Mouse (Mus musculus) midbrain, embryonic 15.5 days (tissue): ENCODE data around the gene Fam135a. TPM values are rescaled to one million over a fixed set of nuclear protein-coding genes. Genes with fewer than 3 reads are reported as not detected.
A peak's percentile ranks its signal among the peaks of the same experiment; 100 is the strongest.

Experiments used
- ATAC-seq: fragments of 200-750 bp; cut with Nextera tagmentation; replicated peaks from 2 replicates; pipeline ENCODE4 v1.8.0; 2017; ENCODE audit warnings: moderate TSS enrichment
- H3K27ac ChIP-seq: fragments of 300-500 bp; sonication (generic); 2 replicates; pipeline ENCODE4 v1.5.1; 2015; ENCODE audit warnings: mild to moderate bottlenecking, inconsistent platforms
- H3K27me3 ChIP-seq: fragments of 300-500 bp; sonication (generic); replicated peaks from 2 replicates; pipeline ENCODE4 v1.6.1; 2015; ENCODE audit warnings: inconsistent platforms
- H3K36me3 ChIP-seq: fragments of 300-500 bp; sonication (generic); replicated peaks from 2 replicates; pipeline ENCODE4 v1.6.1; 2015; ENCODE audit warnings: inconsistent platforms
- H3K4me1 ChIP-seq: fragments of 300-500 bp; sonication (generic); 2 replicates; pipeline ENCODE4 v1.6.1; 2015; ENCODE audit warnings: inconsistent platforms
- H3K4me2 ChIP-seq: fragments of 300-500 bp; sonication (generic); 2 replicates; pipeline ENCODE4 v1.6.1; 2015; ENCODE audit warnings: inconsistent platforms, mild to moderate bottlenecking, moderate library complexity
- H3K4me3 ChIP-seq: fragments of 300-500 bp; sonication (generic); 2 replicates; pipeline ENCODE4 v1.5.1; 2015; ENCODE audit warnings: mild to moderate bottlenecking, inconsistent platforms
- H3K9ac ChIP-seq: fragments of 300-500 bp; sonication (generic); 2 replicates; pipeline ENCODE4 v1.6.1; 2015; ENCODE audit warnings: mild to moderate bottlenecking, inconsistent platforms
- H3K9me3 ChIP-seq: fragments of 300-500 bp; sonication (generic); 2 replicates; pipeline ENCODE4 v1.6.1; 2016; ENCODE audit warnings: inconsistent platforms
- WGBS: fragments of 180-500 bp; shearing (Covaris S2); methylation state at CpG from one replicate; pipeline ENCODE4 v1.1.7; 2015; ENCODE audit warnings: mixed read lengths; 5-methylcytosine and 5-hydroxymethylcytosine counted together
- polyA plus RNA-seq: library from polyadenylated mRNA; unstranded; fragments of >200 nt; fragmentation: Nextera tagmentation; extraction: Ambion mirVana; gene quantifications from 2 replicates; pipeline ENCODE4 v1.2.1, GENCODE M21; 2015

Fam135a gene
- polyA plus RNA-seq, 1 experiment from 2014 or later: 27.7 TPM

DNA sequence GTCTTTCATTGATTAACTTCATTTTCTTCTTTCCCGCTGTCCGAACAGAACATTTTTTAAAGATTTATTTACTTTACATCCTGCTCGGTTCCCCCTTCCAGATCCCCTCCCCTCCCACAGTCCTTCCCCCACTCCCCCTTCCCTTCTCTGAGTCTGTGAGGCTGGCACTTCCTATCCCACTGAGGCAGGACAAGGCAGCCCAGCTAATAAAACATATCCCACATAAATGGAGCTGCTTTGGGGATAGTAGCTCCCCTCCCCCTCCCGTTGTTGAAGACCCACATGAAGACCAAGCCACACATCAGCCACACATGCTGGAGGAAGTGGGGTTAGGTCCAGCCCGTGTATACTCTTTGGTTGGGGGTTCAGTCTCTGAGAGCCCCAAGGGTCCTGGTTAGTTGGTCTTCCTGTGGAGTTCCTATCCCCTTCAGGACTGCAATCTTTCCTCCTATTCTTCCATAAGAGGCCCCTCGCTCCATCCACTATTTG is 773 bp upstream of the Fam135a start:
- H3K9me3 ChIP-seq: no peaks in the 10 kb centered on the region
- WGBS: 55% methylated on average over 6 of the region's 6 CpGs
- H3K4me1 ChIP-seq: peaks cover 20% of the 10 kb centered on the region
- H3K4me3 ChIP-seq: peak overlapping the region; percentile 97
- peak; percentile 43 for ATAC-seq
- H3K4me2 ChIP-seq: peak overlapping the region; percentile 59
- H3K27ac ChIP-seq: peak overlapping the region; percentile 75
- H3K9ac ChIP-seq: peak overlapping the region; percentile 95; the same call in 1 of the 2 replicates
- H3K36me3 ChIP-seq: no peaks in the 10 kb centered on the region
- no peaks in the 10 kb centered on the region for H3K27me3 ChIP-seq

- no peaks in the 10 kb centered on the region for H3K27me3 ChIP-seq
- H3K36me3 ChIP-seq: no peaks in the 10 kb centered on the region
- under 1% methylated on average over 43 of the region's 44 CpGs for WGBS
- H3K9ac ChIP-seq: peak overlapping the region; percentile 95
- peak; percentile 64 for ATAC-seq
- no peaks in the 10 kb centered on the region for H3K9me3 ChIP-seq
- peak overlapping the region; percentile 59 for H3K4me2 ChIP-seq
- H3K4me3 ChIP-seq: peak overlapping the region; percentile 97
- H3K4me1 ChIP-seq: peaks cover 20% of the 10 kb centered on the region
- H3K27ac ChIP-seq: peak overlapping the region; percentile 85
Measured at GRCm38 (mm10) chr1:24099541-24099925, 608 bp downstream of the Fam135a start.

- H3K4me3 ChIP-seq: no peak overlapping the region
- H3K27me3 ChIP-seq: no peaks in the 10 kb centered on the region
- ATAC-seq: no peak
- 64% methylated on average over 8 of the region's 8 CpGs for WGBS
- peaks cover 20% of the 10 kb centered on the region for H3K4me1 ChIP-seq
- no peaks in the 10 kb centered on the region for H3K36me3 ChIP-seq
- H3K27ac ChIP-seq: no peak overlapping the region
- H3K9me3 ChIP-seq: no peaks in the 10 kb centered on the region
- no peak overlapping the region for H3K4me2 ChIP-seq
- no peak overlapping the region for H3K9ac ChIP-seq
Measured at GRCm38 (mm10) chr1:24097541-24097940, 2.6 kb downstream of the Fam135a start.

GRCm38 (mm10) chr1:24092414-24092813 is 7.7 kb downstream of the Fam135a start:
- Histone ChIP-seq H3K4me1 (peaks cover 5% of the 10 kb centered on the region; the same call in 1 of the 2 replicates), H3K4me3 (no peak overlapping the region), H3K4me2 (no peak overlapping the region), H3K27me3 (no peaks in the 10 kb centered on the region), H3K36me3 (no peaks in the 10 kb centered on the region), H3K9ac (no peak overlapping the region), H3K9me3 (no peaks in the 10 kb centered on the region), H3K27ac (no peak overlapping the region)
- 92% methylated on average over 7 of the region's 7 CpGs for WGBS
- no peak for ATAC-seq

DNA sequence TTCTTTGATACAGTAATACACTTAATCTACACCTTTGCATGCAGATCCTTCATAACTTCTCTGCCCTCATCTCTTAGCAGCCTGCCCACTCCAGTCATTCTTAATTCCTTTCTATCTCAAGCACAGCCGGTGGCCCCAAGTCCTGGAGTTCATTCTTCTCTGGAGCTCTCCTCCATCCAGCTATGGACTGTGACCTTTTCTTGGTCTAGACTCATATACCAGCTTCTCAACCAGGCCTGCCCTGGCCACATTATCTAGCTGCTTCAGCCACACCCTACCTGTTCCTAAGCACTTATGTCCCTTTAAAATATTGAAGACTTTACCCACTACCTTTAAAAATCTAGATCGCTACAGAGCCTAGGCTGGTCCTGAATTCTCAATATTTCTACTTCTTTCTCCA is 9.5 kb downstream of the Fam135a start:
- ATAC-seq: no peak
- Histone ChIP-seq H3K9me3 (no peaks in the 10 kb centered on the region), H3K27me3 (no peaks in the 10 kb centered on the region), H3K36me3 (no peaks in the 10 kb centered on the region), H3K4me1 (no peaks in the 10 kb centered on the region), H3K4me3 (no peak overlapping the region), H3K4me2 (no peak overlapping the region), H3K27ac (no peak overlapping the region), H3K9ac (no peak overlapping the region)
- WGBS: 94% methylated on average over 2 of the region's 2 CpGs

DNA sequence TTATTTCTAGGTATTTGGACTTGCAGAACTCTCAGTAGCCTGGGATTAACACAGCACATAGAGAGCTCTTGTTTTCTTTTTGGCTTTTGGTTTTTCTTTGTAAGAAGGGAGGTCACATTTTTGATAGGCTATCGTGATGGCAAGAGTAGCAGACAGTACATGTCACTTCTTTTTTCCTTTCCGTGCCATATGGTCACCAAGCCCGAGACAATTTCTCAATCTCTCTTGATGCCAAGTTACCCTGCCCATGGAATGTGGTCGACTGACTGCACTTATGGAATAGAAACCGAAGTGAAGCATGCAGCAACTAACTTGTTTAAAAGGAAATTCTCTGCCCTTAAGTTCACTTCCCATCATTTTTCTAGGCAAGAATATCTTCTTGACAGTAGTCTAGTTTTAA is 10.0 kb downstream of the Fam135a start:
- no peaks in the 10 kb centered on the region for H3K36me3 ChIP-seq
- H3K9ac ChIP-seq: no peak overlapping the region
- H3K27ac ChIP-seq: no peak overlapping the region
- no peak for ATAC-seq
- WGBS: 84% methylated on average over 5 of the region's 5 CpGs
- no peaks in the 10 kb centered on the region for H3K4me1 ChIP-seq
- H3K4me2 ChIP-seq: no peak overlapping the region
- no peaks in the 10 kb centered on the region for H3K9me3 ChIP-seq
- H3K27me3 ChIP-seq: no peaks in the 10 kb centered on the region
- H3K4me3 ChIP-seq: no peak overlapping the region

DNA sequence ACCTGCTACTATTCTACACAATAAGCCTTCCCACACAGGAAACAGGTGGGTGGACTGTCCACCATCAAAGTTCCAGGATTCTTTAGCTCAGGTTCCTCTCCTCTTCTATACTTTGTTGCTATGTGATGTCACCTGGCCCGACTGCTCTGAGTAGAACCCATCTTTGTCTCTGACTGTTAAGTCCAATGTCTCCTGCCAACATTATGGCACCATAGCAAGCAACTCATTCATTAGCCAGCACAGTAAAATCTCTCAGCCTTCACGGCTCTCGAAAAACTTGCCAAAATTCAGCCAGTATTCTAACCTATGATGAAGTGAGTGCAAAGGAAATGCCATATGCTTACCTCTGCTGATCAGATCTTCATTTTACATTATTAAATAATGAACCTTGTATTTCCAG is 14.0 kb downstream of the Fam135a start:
- H3K36me3 ChIP-seq: no peaks in the 10 kb centered on the region
- WGBS: 96% methylated on average over 3 of the region's 3 CpGs

GRCm38 (mm10) chr1:24074396-24074795 is 25.7 kb downstream of the Fam135a start:
- Histone ChIP-seq H3K27ac (no peak overlapping the region), H3K9me3 (no peaks in the 10 kb centered on the region), H3K4me1 (no peaks in the 10 kb centered on the region), H3K27me3 (no peaks in the 10 kb centered on the region), H3K4me3 (no peak overlapping the region), H3K4me2 (no peak overlapping the region), H3K9ac (no peak overlapping the region), H3K36me3 (no peaks in the 10 kb centered on the region)
- 41% methylated on average over 2 of the region's 2 CpGs for WGBS
- ATAC-seq: peak; percentile 39; the same call in 1 of the 2 replicates

More for the DNA sequence above, 14.0 kb downstream of the Fam135a start:
- H3K4me3 ChIP-seq: no peak overlapping the region
- ATAC-seq: no peak
- no peaks in the 10 kb centered on the region for H3K9me3 ChIP-seq
- no peak overlapping the region for H3K9ac ChIP-seq
- H3K4me1 ChIP-seq: no peaks in the 10 kb centered on the region
- no peak overlapping the region for H3K4me2 ChIP-seq
- no peak overlapping the region for H3K27ac ChIP-seq
- H3K27me3 ChIP-seq: no peaks in the 10 kb centered on the region

- ATAC-seq: no peak
- 78% methylated on average over 5 of the region's 5 CpGs for WGBS
Measured at GRCm38 (mm10) chr1:24073386-24074248, 26.5 kb downstream of the Fam135a start.

DNA sequence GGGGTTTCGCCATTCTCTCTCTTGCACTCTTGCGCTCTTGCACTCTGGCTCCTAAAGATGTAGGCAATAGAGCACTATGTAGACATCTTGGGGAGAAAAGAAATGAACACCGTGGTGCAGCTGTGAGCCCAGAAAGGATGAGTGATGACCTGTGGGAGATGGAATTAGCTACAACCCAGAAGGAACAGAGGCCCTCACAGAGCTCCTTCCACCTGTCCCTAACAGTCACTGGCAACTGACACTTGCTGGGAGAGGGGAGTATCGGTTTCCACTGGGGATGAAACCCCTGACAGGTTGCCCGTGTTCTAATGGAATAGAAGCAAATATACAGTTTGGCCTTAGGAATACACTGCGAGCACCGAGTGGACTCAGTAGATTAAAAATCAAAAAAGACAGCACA is 31.3 kb downstream of the Fam135a start:
- ATAC-seq: no peak
- no peaks in the 10 kb centered on the region for H3K4me1 ChIP-seq
- H3K4me3 ChIP-seq: no peak overlapping the region
- WGBS: 97% methylated on average over 7 of the region's 7 CpGs
- no peaks in the 10 kb centered on the region for H3K27me3 ChIP-seq
- H3K27ac ChIP-seq: no peak overlapping the region
- H3K9ac ChIP-seq: no peak overlapping the region
- H3K4me2 ChIP-seq: no peak overlapping the region
- H3K9me3 ChIP-seq: no peaks in the 10 kb centered on the region
- H3K36me3 ChIP-seq: no peaks in the 10 kb centered on the region

More at GRCm38 (mm10) chr1:24073386-24074248, 26.5 kb downstream of the Fam135a start:
- no peak overlapping the region for H3K9ac ChIP-seq
- H3K36me3 ChIP-seq: no peaks in the 10 kb centered on the region
- no peaks in the 10 kb centered on the region for H3K9me3 ChIP-seq
- H3K4me2 ChIP-seq: no peak overlapping the region
- H3K27ac ChIP-seq: no peak overlapping the region
- no peak overlapping the region for H3K4me3 ChIP-seq
- H3K4me1 ChIP-seq: no peaks in the 10 kb centered on the region
- no peaks in the 10 kb centered on the region for H3K27me3 ChIP-seq

GRCm38 (mm10) chr1:24066706-24067105 is 33.4 kb downstream of the Fam135a start:
- Histone ChIP-seq H3K27ac (no peak overlapping the region), H3K4me1 (no peaks in the 10 kb centered on the region), H3K4me2 (no peak overlapping the region), H3K9ac (no peak overlapping the region), H3K27me3 (no peaks in the 10 kb centered on the region), H3K4me3 (no peak overlapping the region), H3K9me3 (no peaks in the 10 kb centered on the region), H3K36me3 (no peaks in the 10 kb centered on the region)
- no peak for ATAC-seq
- WGBS: 95% methylated on average over 4 of the region's 4 CpGs

- H3K9me3 ChIP-seq: no peaks in the 10 kb centered on the region
- no peak overlapping the region for H3K4me3 ChIP-seq
- H3K4me1 ChIP-seq: no peaks in the 10 kb centered on the region
- no peak overlapping the region for H3K4me2 ChIP-seq
- ATAC-seq: no peak
- 89% methylated on average over 14 of the region's 14 CpGs for whole genome bisulfite sequencing
- H3K27ac ChIP-seq: no peak overlapping the region
- no peaks in the 10 kb centered on the region; the same call in 1 of the 2 replicates for H3K36me3 ChIP-seq
- no peak overlapping the region for H3K9ac ChIP-seq
- no peaks in the 10 kb centered on the region for H3K27me3 ChIP-seq
Measured at GRCm38 (mm10) chr1:24055706-24056105, 44.4 kb downstream of the Fam135a start.
